Mouse (Mus musculus): ENCODE results near the gene Iqcf4.

DNA sequence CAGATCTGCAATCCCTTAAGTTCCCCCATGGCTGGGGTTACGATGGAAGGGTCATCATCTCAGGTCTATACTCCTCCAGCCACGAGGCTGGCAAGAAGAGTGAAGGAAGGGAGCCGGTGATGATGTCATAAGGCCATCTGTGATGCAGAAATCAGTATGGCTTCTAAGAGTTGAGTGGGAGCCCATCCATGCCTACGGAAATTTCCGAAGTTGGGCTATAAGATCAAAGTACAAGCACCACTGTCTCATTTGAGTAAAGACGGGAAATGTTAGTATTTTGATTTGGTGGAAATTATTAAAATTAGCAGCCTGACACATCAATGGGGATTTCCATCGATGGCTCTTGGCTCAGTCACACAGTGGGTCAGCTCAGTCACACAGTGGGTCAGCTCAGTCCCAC, at the start of gene Iqcf4:
- TF ChIP-seq POLR2A (IDR thresholded peaks at IDR 0.05; ENCODE audit: insufficient read depth, low read length) = no peak
- no peak for TF ChIP-seq EP300 (IDR thresholded peaks at IDR 0.05; ENCODE audit: insufficient read depth, low read depth, low read length)
- no peak for TF ChIP-seq CTCF (IDR thresholded peaks at IDR 0.05; ENCODE audit: low read depth, low read length)
